Mouse (Mus musculus) A20 (cell line): ENCODE measurements around the gene Dut.
A peak's percentile ranks its signal among the peaks of the same experiment; 100 is the strongest.
"Not testable (repeated sequence)": the region's sequence is repeated elsewhere in the genome, so short reads cannot be mapped to it uniquely, and the experiment has no call there.

ENCODE experiments used
- DNase-seq: peaks from one replicate; pipeline ENCODE4 v3.0.0-alpha.2; 2011; ENCODE audit warnings: low read depth, low spot score

Dut gene

GRCm38 (mm10) chr2:125254630-125255029 lies 7.6 kb downstream of the Dut start:
- no peak for DNase-seq

- no peak for DNase-seq
Measured at GRCm38 (mm10) chr2:125255886-125256285, 8.9 kb downstream of the Dut start.

GRCm38 (mm10) chr2:125259230-125260120 lies 12.5 kb downstream of the Dut start:
- DNase-seq, result peak; percentile 46

- DNase-seq, result no peak
Measured at GRCm38 (mm10) chr2:125260326-125260725, 13.3 kb downstream of the Dut start.

- peak; percentile 23 for DNase-seq
Measured at GRCm38 (mm10) chr2:125263056-125263455, 16.1 kb downstream of the Dut start.

- DNase-seq, result no peak
Measured at GRCm38 (mm10) chr2:125263753-125264152, 16.8 kb downstream of the Dut start.

- DNase-seq, result no peak
Measured at GRCm38 (mm10) chr2:125268876-125269275, 21.9 kb downstream of the Dut start.

GRCm38 (mm10) chr2:125275617-125276016 lies 28.6 kb downstream of the Dut start:
- DNase-seq, result no peak

GRCm38 (mm10) chr2:125276692-125277091 lies 29.7 kb downstream of the Dut start:
- DNase-seq, result no peak

- no peak for DNase-seq
Measured at GRCm38 (mm10) chr2:125278474-125278873, 31.5 kb downstream of the Dut start.

- DNase-seq, result not testable (repeated sequence)
Measured at GRCm38 (mm10) chr2:125279995-125280394, 33.0 kb downstream of the Dut start.

- DNase-seq, result peak; percentile 37
Measured at GRCm38 (mm10) chr2:125282334-125283206, 35.6 kb downstream of the Dut start.

- DNase-seq, result no peak
Measured at GRCm38 (mm10) chr2:125285777-125286176, 38.8 kb downstream of the Dut start.

GRCm38 (mm10) chr2:125290197-125290965 lies 43.4 kb downstream of the Dut start:
- no peak for DNase-seq

- DNase-seq, result no peak
Measured at GRCm38 (mm10) chr2:125291101-125291500, 44.1 kb downstream of the Dut start.

GRCm38 (mm10) chr2:125292616-125293015 lies 45.6 kb downstream of the Dut start:
- DNase-seq, result no peak

GRCm38 (mm10) chr2:125293969-125294491 lies 47.0 kb downstream of the Dut start:
- DNase-seq, result no peak

GRCm38 (mm10) chr2:125295526-125295925 lies 48.5 kb downstream of the Dut start:
- DNase-seq, result no peak

- DNase-seq, result no peak
Measured at GRCm38 (mm10) chr2:125298841-125299240, 51.9 kb downstream of the Dut start.

GRCm38 (mm10) chr2:125301877-125302624 lies 55.1 kb downstream of the Dut start:
- DNase-seq, result no peak

GRCm38 (mm10) chr2:125302625-125302924 lies 55.6 kb downstream of the Dut start:
- no peak for DNase-seq
